Mouse (Mus musculus) Muller cell, postnatal 12 days (primary cell): ENCODE measurements around the gene Lamp1.

Experiments
- DNase-seq: peaks from one replicate; pipeline ENCODE4 v3.0.0-alpha.2; 2015; ENCODE audit errors: inconsistent ontology term

The Lamp1 gene

GRCm38 (mm10) chr8:13158718-13159376 is at the start of gene Lamp1:
Lamp1 (plus strand) TSS chr8:13159161.
- DNase-seq: peak; percentile 98

- no peak for DNase-seq
Measured at GRCm38 (mm10) chr8:13109416-13109960, 49.5 kb upstream of the Lamp1 start.

GRCm38 (mm10) chr8:13111917-13112316 is 47.0 kb upstream of the Lamp1 start:
- no peak for DNase-seq

- DNase-seq: no peak
Measured at GRCm38 (mm10) chr8:13113232-13113631, 45.7 kb upstream of the Lamp1 start.

- no peak for DNase-seq
Measured at GRCm38 (mm10) chr8:13117096-13117495, 41.9 kb upstream of the Lamp1 start.

DNA sequence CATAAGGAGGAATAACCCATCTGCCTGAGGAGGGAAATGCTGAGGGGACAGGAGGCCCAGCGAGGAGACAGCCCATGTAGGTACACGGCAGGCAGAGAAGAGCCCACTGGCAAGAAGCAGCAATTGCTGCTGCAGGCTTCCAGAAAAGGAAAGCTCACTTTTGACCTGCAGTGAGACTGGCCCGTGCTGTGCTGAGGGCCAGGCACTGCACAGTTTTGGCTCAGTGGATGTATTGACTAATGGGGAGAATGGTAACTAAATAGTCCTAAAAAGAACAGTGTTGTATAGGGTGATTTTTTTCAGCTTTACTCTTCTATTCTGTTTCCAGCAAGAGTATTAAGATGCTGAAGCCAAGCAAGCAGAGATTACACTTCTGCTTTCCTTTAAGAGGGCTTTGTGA is 40.4 kb upstream of the Lamp1 start:
- DNase-seq: no peak

DNA sequence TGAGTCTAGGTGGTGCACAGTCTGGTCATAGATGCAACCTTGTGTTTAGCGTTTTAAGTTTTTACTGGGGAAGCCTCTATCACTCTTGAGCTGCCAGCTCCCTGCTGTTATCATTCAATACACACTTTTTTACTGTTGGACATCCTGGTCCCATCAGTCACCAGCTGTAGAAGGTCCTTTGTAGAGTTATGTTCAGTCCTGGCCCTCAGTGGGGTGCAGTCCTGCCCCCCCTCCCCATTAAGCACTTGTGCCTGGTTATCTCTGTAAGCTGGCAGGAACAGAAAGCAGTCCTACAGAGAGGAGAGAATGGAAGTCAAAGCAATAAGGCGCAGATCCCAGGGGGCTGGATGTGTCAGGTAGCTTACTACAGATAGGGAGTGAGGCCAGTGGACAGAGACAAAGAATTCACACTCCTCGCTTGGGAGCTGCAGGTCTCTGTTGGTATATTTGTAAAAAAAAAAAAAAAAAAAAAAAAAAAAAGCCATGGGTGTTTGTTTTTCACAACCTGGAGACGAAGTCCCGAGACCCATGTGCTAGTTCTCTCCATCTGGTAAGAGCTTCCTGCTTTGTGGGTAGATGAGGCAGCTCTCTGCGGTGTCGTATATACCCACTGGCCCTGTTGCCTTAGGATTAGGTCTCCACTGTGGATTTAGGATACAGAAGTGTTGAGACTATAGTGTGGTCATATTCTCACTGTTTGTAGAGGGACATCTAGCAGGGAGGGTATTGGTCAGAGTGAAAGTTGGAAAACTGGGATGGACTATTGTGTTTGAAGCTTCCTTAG is 37.9 kb upstream of the Lamp1 start:
- DNase-seq: no peak

GRCm38 (mm10) chr8:13122887-13123421 is 36.0 kb upstream of the Lamp1 start:
- DNase-seq: no peak

GRCm38 (mm10) chr8:13124897-13125296 is 34.1 kb upstream of the Lamp1 start:
- no peak for DNase-seq

DNA sequence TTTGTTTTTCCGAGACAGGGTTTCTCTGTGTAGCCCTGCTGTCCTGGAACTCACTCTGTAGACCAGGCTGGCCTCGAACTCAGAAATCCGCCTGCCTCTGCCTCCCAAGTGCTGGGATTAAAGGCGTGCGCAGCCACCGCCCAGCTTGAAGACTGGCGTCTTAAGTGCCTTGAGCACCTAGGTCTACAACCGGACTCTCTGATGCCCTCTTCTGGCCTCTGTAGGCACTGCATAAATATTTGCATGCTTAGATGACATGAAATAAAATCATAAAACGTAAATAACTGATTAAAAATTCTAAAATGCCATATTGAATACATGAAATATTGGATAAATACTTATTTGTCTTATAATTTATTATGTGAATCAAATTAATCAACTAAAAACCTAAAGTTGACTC is 26.7 kb upstream of the Lamp1 start:
- peak; percentile 11 for DNase-seq

DNA sequence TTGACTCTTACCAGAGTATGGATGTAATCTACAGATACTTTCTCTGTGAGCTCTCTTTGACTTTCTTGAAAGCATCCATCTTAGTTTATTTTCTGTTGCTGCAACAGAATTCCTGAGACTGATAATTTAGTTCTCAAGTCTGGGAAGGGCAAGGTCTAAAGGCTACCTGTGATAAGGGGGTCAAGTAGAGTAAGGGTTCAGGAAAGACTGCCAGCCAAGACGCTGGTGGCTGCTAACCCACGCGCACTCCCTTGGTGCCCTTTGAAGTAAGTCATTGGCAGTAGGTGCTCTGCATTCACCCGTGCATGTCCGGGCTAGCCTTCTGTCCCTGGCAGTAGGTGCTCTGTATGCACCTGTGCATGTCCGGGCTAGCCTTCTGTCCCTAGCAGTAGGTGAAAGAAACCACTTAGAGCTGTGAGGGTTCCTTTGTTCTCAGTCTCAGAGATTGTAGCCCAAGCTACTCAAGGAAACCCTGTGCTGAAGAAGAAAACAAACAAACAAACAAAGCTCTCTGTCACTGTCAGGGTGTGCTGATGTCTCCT is 19.2 kb upstream of the Lamp1 start:
- no peak for DNase-seq

DNA sequence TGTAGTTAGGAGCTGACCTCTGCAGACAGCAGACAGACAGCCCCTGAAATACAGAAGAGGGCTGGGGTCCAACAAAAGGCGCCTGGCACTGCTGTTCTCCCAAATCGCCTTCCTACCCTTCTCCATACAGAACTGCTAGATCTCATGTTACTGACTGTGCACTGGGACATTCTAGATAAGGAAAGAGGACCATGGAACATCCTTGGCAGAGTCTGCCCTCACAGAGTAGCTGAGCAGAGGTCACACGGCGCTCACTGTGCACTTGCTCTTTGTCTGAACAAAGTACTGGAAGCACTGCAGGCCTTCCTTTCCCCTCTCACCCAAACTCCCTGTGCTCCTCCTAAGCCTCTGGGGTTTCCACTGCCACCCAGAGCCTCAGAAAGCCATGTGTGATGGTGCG is 17.3 kb upstream of the Lamp1 start:
- DNase-seq: no peak

DNA sequence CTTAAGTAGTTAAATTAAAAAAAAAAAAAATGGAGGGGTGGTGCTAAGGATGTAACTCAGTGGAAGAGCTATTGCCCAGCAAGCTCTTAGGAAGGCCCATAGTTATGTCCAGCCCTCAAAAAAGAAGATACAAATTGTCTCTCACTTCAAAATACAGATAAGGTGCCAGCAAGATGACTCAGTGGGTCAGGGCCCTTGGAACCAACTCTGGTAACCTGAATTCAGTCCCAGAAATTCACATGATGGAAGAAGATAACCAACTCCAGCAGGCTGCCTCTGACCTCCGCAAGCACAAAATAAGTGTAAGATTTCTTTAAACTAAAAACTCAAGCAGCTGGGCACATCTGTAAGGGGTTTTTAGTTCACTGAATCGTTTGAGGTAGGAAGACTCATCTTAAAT is 10.5 kb upstream of the Lamp1 start:
- DNase-seq: no peak

- DNase-seq: no peak
Measured at GRCm38 (mm10) chr8:13149287-13149686, 9.7 kb upstream of the Lamp1 start.

DNA sequence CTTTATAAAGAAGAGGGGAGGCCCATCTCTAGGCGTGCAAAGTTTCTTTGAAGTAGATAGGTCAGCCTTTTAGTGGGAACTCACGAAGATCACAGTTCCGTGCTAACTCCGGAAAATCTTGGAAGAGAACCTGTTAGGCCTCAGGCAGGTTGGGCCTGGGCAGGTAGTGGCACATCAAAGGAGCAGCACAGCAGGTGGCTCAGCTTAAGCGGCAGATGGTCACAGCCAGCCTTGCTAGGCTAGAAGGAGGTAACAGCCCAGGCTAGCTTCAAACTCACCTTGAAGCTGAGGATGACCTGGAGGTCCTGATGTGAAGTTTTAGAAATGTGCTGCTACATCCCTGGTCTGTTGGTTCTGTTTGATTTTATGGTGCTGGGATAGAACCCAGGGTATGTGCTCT is 9.1 kb upstream of the Lamp1 start:
- DNase-seq: no peak

GRCm38 (mm10) chr8:13150929-13151328 is 8.0 kb upstream of the Lamp1 start:
- DNase-seq: no peak

DNA sequence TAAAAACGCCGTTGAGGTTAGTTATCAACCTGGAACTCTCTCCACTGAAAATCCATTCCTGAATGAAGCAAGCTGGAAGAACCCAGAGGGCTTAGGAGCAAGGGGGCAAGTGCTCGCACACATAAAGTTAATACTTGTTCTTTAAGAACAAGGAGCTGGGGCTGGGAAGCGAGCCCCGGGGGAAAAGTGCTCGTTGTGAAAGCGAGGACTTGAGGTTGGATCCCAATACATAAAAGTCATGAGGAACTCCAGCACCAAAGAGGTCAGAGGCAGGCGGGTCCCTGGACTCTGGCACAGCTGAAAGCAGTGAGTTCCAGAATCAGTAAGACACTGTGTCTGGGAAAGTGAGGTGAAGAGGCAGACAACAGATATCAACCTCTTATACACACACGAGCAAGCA is 4.9 kb upstream of the Lamp1 start:
- DNase-seq: no peak

DNA sequence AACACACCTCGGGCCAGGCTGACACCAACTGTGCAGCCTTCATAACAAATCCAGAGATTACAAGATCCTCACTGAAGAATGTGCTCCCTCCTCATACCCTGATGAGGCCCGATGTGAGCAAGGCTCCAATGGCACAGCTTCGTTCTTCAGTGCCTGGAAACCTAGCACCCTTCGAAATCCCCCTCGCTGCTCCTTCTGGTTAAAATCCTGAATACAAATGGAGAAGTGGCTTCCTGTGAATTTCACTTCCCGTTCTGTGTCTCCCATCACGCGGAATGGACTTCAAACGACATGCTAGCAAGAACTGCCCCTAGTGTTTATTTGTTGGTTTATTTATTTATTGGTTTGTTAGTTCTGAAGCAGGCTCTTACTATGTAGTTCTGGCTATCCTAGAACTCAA is 3.6 kb upstream of the Lamp1 start:
- DNase-seq: no peak

- DNase-seq: no peak
Measured at GRCm38 (mm10) chr8:13156327-13157097, 2.4 kb upstream of the Lamp1 start.

GRCm38 (mm10) chr8:13159377-13159881 is 468 bp downstream of the Lamp1 start:
- no peak for DNase-seq

- no peak for DNase-seq
Measured at GRCm38 (mm10) chr8:13160691-13161090, 1.7 kb downstream of the Lamp1 start.

DNA sequence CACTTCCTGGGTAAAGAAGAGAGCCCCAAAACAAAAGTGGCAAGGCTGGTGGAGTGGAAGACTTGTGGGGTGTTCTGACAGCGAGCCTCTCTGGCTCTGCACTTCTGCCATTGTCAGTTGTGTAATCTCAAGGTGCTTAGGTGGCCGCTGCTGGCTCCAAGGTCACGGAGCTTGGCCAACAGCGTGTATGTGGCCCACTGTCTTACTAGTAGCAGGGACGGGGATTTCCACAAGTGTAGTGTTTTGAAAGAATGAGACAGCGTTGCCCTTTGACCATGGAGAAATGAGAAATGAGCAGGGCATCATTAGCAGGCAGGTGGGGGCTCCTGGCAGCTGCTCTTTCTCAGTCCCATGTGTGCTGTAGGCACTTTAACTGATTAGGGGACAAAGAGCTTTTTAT is 3.1 kb downstream of the Lamp1 start:
- no peak for DNase-seq
